Mouse (Mus musculus) CH12.LX (cell line): ENCODE results near the gene Rpl9-ps1. TPM values are rescaled to one million over a fixed set of nuclear protein-coding genes. Genes with fewer than 3 reads are reported as not detected.

Experiments
- DNase-seq: peaks from one replicate; pipeline ENCODE4 v3.0.0-alpha.2; 2013; ENCODE audit errors: extremely low read depth
- H3K27ac ChIP-seq: 2 replicates; pipeline ENCODE4 v1.5.1; 2012; ENCODE audit warnings: low read depth, mild to moderate bottlenecking, control low read depth, moderate library complexity; ENCODE audit not compliant: insufficient read depth
- H3K27me3 ChIP-seq: replicated peaks from 2 replicates; pipeline ENCODE3; 2012; ENCODE audit warnings: inconsistent platforms
- H3K36me3 ChIP-seq, 2 experiments: replicated peaks in 1 of 2; 2 replicates each; pipeline versions ENCODE3 to v1.6.1; 2012; ENCODE audit warnings: inconsistent platforms in 1 of 2, low read length in 1 of 2, mild to moderate bottlenecking in 1 of 2, mixed read lengths in 1 of 2, moderate library complexity in 1 of 2; ENCODE audit not compliant: control insufficient read depth in 1 of 2, insufficient read depth in 1 of 2
- H3K4me1 ChIP-seq, 2 experiments: 2 replicates each; pipeline ENCODE4 v1.6.1; 2012; ENCODE audit warnings: inconsistent platforms in 1 of 2, moderate library complexity in 1 of 2; ENCODE audit not compliant: insufficient read depth in 2 of 2, control insufficient read depth in 1 of 2
- H3K4me2 ChIP-seq: 2 replicates; pipeline ENCODE4 v1.6.1; 2012; ENCODE audit warnings: low read depth, mild to moderate bottlenecking, control low read depth; ENCODE audit not compliant: poor library complexity, insufficient read depth, severe bottlenecking
- H3K4me3 ChIP-seq, 3 experiments: fragments of 150-350 bp in 1 of 3; sonication (generic) in 1 of 3; replicated peaks in 1 of 3; 2 replicates each; pipeline versions ENCODE3 to v1.5.1; 2011 to 2012; ENCODE audit warnings: low read depth in 2 of 3, low read length in 2 of 3, mild to moderate bottlenecking in 2 of 3, moderate library complexity in 2 of 3, control low read depth in 1 of 3, improper control_type of control experiment in 1 of 3, inconsistent platforms in 1 of 3, mixed read lengths in 1 of 3; ENCODE audit not compliant: poor library complexity in 1 of 3
- H3K79me2 ChIP-seq: replicated peaks from 2 replicates; pipeline ENCODE4 v1.6.1; 2012; ENCODE audit warnings: mild to moderate bottlenecking, moderate library complexity; ENCODE audit not compliant: control insufficient read depth, poor library complexity, insufficient read depth, severe bottlenecking; ENCODE audit errors: extremely low read depth
- H3K9ac ChIP-seq: 2 replicates; pipeline ENCODE4 v1.6.1; 2012; ENCODE audit warnings: low read depth, mild to moderate bottlenecking, control low read depth, moderate library complexity; ENCODE audit not compliant: insufficient read depth
- H3K9me3 ChIP-seq: replicated peaks from 2 replicates; pipeline ENCODE3; 2012; ENCODE audit warnings: low read length, inconsistent platforms, mixed read lengths
- BHLHE40 ChIP-seq: IDR thresholded peaks from 2 replicates; pipeline ENCODE4 v1.6.1; 2011; ENCODE audit warnings: mild to moderate bottlenecking, low read depth, low read length, improper control_type of control experiment
- CHD1 ChIP-seq: IDR thresholded peaks from 2 replicates; pipeline ENCODE4 v1.6.1; 2012; ENCODE audit warnings: low read depth, low read length, improper control_type of control experiment, inconsistent platforms
- CHD2 ChIP-seq: IDR thresholded peaks from 2 replicates; pipeline ENCODE4 v1.6.1; 2011; ENCODE audit warnings: low read length, improper control_type of control experiment
- E2F4 ChIP-seq: IDR thresholded peaks from 2 replicates; pipeline ENCODE4 v1.6.1; 2011; ENCODE audit warnings: low read depth, low read length, improper control_type of control experiment; ENCODE audit not compliant: insufficient replicate concordance
- EP300 ChIP-seq: IDR thresholded peaks from 2 replicates; pipeline ENCODE4 v1.6.1; 2011; ENCODE audit warnings: low read length, improper control_type of control experiment
- ETS1 ChIP-seq: conservative IDR thresholded peaks from 2 replicates; pipeline ENCODE4 v1.6.1; 2012; ENCODE audit warnings: low read depth, mild to moderate bottlenecking, inconsistent platforms, low read length, improper control_type of control experiment, moderate library complexity
- HCFC1 ChIP-seq: IDR thresholded peaks from 2 replicates; pipeline ENCODE4 v1.6.1; 2012; ENCODE audit warnings: low read depth, mild to moderate bottlenecking, inconsistent platforms, low read length, improper control_type of control experiment
- JUN ChIP-seq: IDR thresholded peaks from 2 replicates; pipeline ENCODE4 v1.6.1; 2011; ENCODE audit warnings: low read depth, mild to moderate bottlenecking, low read length, improper control_type of control experiment, moderate library complexity; ENCODE audit not compliant: insufficient read depth
- JUND ChIP-seq: conservative IDR thresholded peaks from 2 replicates; pipeline ENCODE4 v1.6.1; 2011; ENCODE audit warnings: low read depth, low read length, improper control_type of control experiment
- MAFK ChIP-seq: IDR thresholded peaks from 2 replicates; pipeline ENCODE4 v1.6.1; 2011; ENCODE audit warnings: low read length, improper control_type of control experiment; ENCODE audit not compliant: insufficient replicate concordance
- MAX ChIP-seq: IDR thresholded peaks from 2 replicates; pipeline ENCODE4 v1.6.1; 2011; ENCODE audit warnings: low read length, improper control_type of control experiment
- MAZ ChIP-seq: IDR thresholded peaks from 2 replicates; pipeline ENCODE4 v1.6.1; 2012; ENCODE audit warnings: low read depth, mild to moderate bottlenecking, inconsistent platforms, low read length, improper control_type of control experiment, moderate library complexity
- MXI1 ChIP-seq: IDR thresholded peaks from 2 replicates; pipeline ENCODE4 v1.6.1; 2011; ENCODE audit warnings: mild to moderate bottlenecking, low read depth, low read length, improper control_type of control experiment
- NRF1 ChIP-seq: IDR thresholded peaks from 2 replicates; pipeline ENCODE4 v1.6.1; 2014; ENCODE audit warnings: low read depth, mild to moderate bottlenecking, inconsistent platforms, low read length, improper control_type of control experiment, moderate library complexity
- PAX5 ChIP-seq: IDR thresholded peaks from 2 replicates; pipeline ENCODE4 v1.6.1; 2012; ENCODE audit warnings: low read length, inconsistent platforms, mixed read lengths
- POLR2A ChIP-seq: IDR thresholded peaks from 2 replicates; pipeline ENCODE4 v1.6.1; 2011; ENCODE audit warnings: low read depth, mild to moderate bottlenecking, improper control_type of control experiment, low read length
- POLR2AphosphoS2 ChIP-seq: IDR thresholded peaks from 2 replicates; pipeline ENCODE4 v1.6.1; 2011; ENCODE audit warnings: low read depth, low read length, improper control_type of control experiment
- RAD21 ChIP-seq: IDR thresholded peaks from 2 replicates; pipeline ENCODE4 v1.6.1; 2011; ENCODE audit warnings: low read depth, mild to moderate bottlenecking, low read length, improper control_type of control experiment, moderate library complexity
- RCOR1 ChIP-seq: conservative IDR thresholded peaks from 2 replicates; pipeline ENCODE4 v1.6.1; 2012; ENCODE audit warnings: low read depth, mild to moderate bottlenecking, inconsistent platforms, low read length, improper control_type of control experiment
- SMC3 ChIP-seq: IDR thresholded peaks from 2 replicates; pipeline ENCODE4 v1.6.1; 2011; ENCODE audit warnings: low read depth, low read length, improper control_type of control experiment
- USF1 ChIP-seq: IDR thresholded peaks from 2 replicates; pipeline ENCODE4 v1.6.1; 2014; ENCODE audit warnings: low read depth, mild to moderate bottlenecking, inconsistent platforms, low read length, improper control_type of control experiment
- USF2 ChIP-seq: conservative IDR thresholded peaks from 2 replicates; pipeline ENCODE4 v1.6.1; 2011; ENCODE audit warnings: low read depth, low read length, improper control_type of control experiment
- ZC3H11A ChIP-seq: IDR thresholded peaks from 2 replicates; pipeline ENCODE4 v1.6.1; 2012; ENCODE audit warnings: low read depth, mild to moderate bottlenecking, inconsistent platforms, low read length, improper control_type of control experiment
- ZKSCAN1 ChIP-seq: IDR thresholded peaks from 2 replicates; pipeline ENCODE4 v1.6.1; 2012; ENCODE audit warnings: low read depth, inconsistent platforms, low read length, improper control_type of control experiment, borderline replicate concordance
- ZMIZ1 ChIP-seq: IDR thresholded peaks from 2 replicates; pipeline ENCODE4 v1.6.1; 2012; ENCODE audit warnings: low read depth, mild to moderate bottlenecking, inconsistent platforms, low read length, improper control_type of control experiment
- dilution Hi-C: fragments of 300-500 bp; cut with MboI; formaldehyde crosslinking; loops from 2 replicates; pipeline ENCODE4 v1.14.3; 2020; ENCODE audit warnings: low sequenced_read_pairs; ENCODE audit not compliant: extremely low pct_unique_long_range_greater_than_20kb, extremely low pct_ligation_motif_present
- in situ Hi-C: fragments of 300-500 bp; cut with MboI; formaldehyde crosslinking; loops from 3 replicates; pipeline ENCODE4 v1.14.3; 2019; ENCODE audit warnings: low sequenced_read_pairs, low pct_ligation_motif_present, low pct_unique_long_range_greater_than_20kb, mixed read lengths
- polyA plus RNA-seq: library from polyadenylated mRNA; unstranded; fragments of >175 nt; gene quantifications from 2 replicates; pipeline ENCODE4 v1.2.1, GENCODE M21; 2012; ENCODE audit warnings: low read depth; ENCODE audit not compliant: insufficient read length
- total RNA-seq, 2 experiments: library from RNA; depleted of rRNA; stranded (reverse); fragments of 300-350 nt in 1 of 2; fragments of >200 nt in 1 of 2; gene quantifications; 2 replicates each; pipeline ENCODE4 v1.2.3; 2012 to 2014

Gene Rpl9-ps1
- total and polyA plus RNA-seq, 3 experiments: not detected

DNA sequence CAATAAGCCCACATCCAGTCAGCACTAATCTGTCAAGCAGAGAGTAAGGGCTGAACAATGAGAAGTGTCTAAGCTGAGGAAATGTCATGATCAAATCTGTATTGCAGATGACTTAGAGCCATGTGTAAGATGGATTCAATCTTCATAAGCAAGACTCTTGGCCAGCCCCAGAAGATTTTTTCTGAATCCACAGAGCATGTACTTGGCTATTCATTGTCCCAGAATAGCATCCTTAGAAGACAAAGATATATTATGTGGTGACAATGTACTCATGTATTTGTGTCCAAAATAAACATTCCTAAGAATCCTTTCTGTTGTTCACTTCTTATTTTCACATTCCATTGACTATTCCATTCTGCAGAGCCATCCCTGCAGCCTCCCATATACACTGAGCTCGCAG lies 44.5 kb upstream of the Rpl9-ps1 start:
- H3K27me3 ChIP-seq: no peaks in the 10 kb centered on the region
- peaks cover 4 to 9% of the 10 kb centered on the region in 2 experiments for H3K4me1 ChIP-seq
- H3K4me3 ChIP-seq: no peak overlapping the region
- dilution Hi-C loops (no loop called here), in situ Hi-C loops (no loop called here)
- no peak for DNase-seq
- no peak for TF ChIP-seq RAD21
- no peak for TF ChIP-seq EP300
- TF ChIP-seq MXI1: no peak
- TF ChIP-seq MAZ: no peak
- TF ChIP-seq USF2: no peak
- no peak for TF ChIP-seq POLR2AphosphoS2
- no peak for TF ChIP-seq HCFC1
- no peak for TF ChIP-seq BHLHE40
- no peak for TF ChIP-seq NRF1
- no peak for TF ChIP-seq RCOR1
- no peak for TF ChIP-seq POLR2A
- no peak for TF ChIP-seq ETS1
- no peak for TF ChIP-seq MAX
- TF ChIP-seq PAX5: no peak
- TF ChIP-seq JUN: no peak
- no peak for TF ChIP-seq CHD1
- TF ChIP-seq ZMIZ1: no peak
- no peak for TF ChIP-seq E2F4
- no peak for TF ChIP-seq ZC3H11A
- no peak overlapping the region for H3K4me2 ChIP-seq
- H3K9ac ChIP-seq: no peak overlapping the region
- no peaks in the 10 kb centered on the region for H3K9me3 ChIP-seq
- H3K27ac ChIP-seq: no peak overlapping the region
- H3K79me2 ChIP-seq: no peaks in the 10 kb centered on the region
- no peaks in the 10 kb centered on the region for H3K36me3 ChIP-seq

- no peak overlapping the region for H3K27ac ChIP-seq
- H3K9me3 ChIP-seq: no peaks in the 10 kb centered on the region
- no peak overlapping the region for H3K4me2 ChIP-seq
- dilution Hi-C loops (no loop called here), in situ Hi-C loops (no loop called here)
- no peaks in the 10 kb centered on the region for H3K36me3 ChIP-seq
- TF ChIP-seq SMC3 (no peak), HCFC1 (no peak), JUND (no peak), NRF1 (no peak), JUN (no peak), USF1 (no peak), MAFK (no peak), ZKSCAN1 (no peak), CHD1 (no peak), CHD2 (no peak), ETS1 (no peak)
- H3K79me2 ChIP-seq: no peaks in the 10 kb centered on the region
- H3K27me3 ChIP-seq: peaks cover 4% of the 10 kb centered on the region
- no peak overlapping the region for H3K4me3 ChIP-seq
- no peak overlapping the region for H3K9ac ChIP-seq
- peaks cover 0 to 13% of the 10 kb centered on the region in 2 experiments; a peak in 2 of 4 replicates for H3K4me1 ChIP-seq
- no peak for DNase-seq
These were observed 30.2 kb upstream of the Rpl9-ps1 start for GRCm38 (mm10) chr11:83675665-83676064.
